Mouse (Mus musculus): ENCODE measurements at regions not wholly inside any gene's neighbourhood (a gene's known extent, or its start where the extent isn't known, plus 50 kb on each side); places are given as distances from the start of the nearest gene placed in this dataset.
"Not testable (repeated sequence)": the region's sequence is repeated elsewhere in the genome, so short reads cannot be mapped to it uniquely, and the experiment has no call there.

DNA sequence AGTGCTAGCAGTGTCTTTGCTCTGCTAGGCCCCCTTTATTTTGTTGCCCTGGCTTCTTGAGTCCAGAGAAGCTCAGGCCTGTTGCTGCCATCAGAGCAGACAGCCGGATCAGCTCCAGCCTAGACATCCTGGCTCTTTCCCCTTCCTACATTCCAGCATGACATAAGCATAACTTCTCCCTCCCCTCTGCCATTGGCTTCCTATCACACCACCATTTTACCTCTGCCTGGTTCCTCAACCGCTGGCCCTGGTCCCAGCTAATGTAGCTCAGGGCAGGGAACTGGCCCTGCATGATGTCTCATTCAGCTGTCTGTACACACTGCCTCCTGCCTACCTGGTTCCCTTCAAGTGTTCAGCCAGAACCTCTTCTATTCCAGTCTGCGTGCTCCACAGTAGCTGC, 146.5 kb downstream of the Tmem121 start:
- no peak for DNase-seq (ENCODE audit: low spot score)

DNA sequence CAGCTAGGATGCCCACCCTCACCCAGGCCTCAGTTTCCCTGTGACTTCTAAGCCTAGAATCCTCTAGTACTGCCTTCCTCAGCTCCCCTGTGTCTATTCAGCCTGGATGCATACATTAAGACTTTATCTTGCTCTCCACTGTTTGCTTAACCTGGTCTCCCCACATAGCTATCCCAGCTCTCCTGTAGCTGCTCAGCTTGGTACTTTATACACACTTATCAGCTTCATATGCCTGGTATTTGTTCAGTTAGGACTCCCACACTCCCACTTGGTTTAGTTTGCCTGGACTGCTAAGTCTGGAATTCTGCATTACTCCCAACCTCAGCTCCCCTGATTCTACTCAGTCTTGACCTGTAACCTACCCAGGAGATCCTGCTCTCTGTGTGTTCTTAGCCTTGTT, 147.7 kb downstream of the Tmem121 start:
- DNase-seq (ENCODE audit: low spot score), result no peak

DNA sequence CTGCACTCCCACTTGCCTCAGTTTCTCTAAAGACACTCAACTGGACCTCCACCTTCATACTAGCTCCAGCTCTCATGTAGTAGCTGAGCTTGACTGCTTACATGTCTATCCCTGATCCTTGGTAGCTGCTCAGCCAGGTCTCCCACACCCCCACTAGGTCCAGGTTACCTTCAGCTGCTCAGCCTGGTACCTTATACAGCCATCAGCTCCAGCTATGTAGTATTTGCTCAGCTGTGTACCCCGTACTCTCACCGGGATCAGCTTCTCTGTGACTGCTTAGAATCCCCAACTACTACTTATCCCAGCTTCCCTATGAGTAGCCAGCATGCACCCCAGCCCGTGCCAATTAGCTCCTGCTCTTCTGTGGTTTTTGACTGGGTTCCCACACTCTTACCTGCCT, 148.1 kb downstream of the Tmem121 start:
- not testable (repeated sequence) for DNase-seq (ENCODE audit: low spot score)

DNA sequence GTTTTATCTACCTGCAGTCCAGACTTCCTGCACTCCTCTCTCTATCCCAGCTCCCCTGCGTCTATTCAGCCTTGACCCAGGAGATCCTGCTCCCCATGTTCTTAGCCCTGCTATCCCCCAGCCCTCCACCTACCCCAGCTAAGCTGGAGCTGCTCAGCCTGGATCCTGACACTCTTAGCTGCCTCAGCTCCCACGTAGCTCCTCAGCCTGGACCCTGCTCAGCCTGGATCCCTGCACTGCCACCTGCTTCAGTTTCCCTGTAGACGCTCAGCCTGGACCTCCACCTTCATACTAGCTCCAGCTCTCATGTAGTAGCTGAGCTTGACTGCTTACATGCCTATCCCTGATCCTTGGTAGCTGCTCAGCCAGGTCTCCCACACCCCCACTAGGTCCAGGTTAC, 151.5 kb downstream of the Tmem121 start:
- no peak for DNase-seq (ENCODE audit: low spot score)

GRCm38 (mm10) chr12:113338891-113339290, 150.4 kb upstream of the Adam6b start:
- no peak for DNase-seq (ENCODE audit: low spot score)

DNA sequence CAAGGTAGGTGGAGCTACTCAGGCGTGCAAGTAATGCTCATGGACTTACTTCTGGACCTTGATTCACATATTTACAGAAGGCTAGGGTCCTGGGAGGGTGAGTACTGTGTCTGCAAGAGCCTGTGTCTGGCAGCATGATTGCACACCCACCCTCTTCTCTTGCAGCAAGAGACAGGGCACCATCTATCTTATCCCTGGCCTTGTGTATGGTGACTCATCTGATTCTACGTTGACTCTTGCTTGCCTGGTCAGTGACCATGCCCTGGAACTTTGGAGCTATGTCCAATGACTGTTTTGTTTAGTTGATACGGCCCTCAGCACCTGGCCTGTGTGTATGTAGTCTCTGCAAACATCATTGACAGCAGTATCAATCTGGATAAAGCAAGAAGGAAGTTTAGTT, 148.3 kb upstream of the Adam6b start:
- DNase-seq (ENCODE audit: low spot score), result no peak

- no peak for DNase-seq (ENCODE audit: low spot score)
Measured at GRCm38 (mm10) chr12:113355132-113355531, 134.2 kb upstream of the Adam6b start.

DNA sequence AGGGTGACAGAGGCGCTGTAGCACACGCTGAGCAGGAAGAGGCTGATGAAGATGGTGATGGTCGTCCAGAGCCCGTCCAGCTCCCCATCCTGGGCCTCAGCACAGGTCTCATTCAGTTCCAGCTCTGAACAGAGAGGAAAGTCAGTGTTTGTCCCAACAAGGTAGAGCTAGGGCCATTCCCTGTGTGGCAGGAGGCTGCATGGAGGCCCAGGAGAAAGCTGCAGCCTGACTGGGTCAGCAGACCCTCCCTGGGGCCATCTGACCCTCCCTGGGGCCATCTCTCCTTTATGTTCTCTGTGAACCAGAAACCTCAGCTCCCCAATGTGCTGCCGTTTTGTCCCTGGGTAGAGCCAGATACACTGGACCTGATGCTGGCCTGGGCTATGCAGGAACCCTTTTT, 131.2 kb upstream of the Adam6b start:
- no peak for DNase-seq (ENCODE audit: low spot score)

- DNase-seq (ENCODE audit: low spot score), result no peak
Measured at GRCm38 (mm10) chr12:113360032-113360431, 129.3 kb upstream of the Adam6b start.

DNA sequence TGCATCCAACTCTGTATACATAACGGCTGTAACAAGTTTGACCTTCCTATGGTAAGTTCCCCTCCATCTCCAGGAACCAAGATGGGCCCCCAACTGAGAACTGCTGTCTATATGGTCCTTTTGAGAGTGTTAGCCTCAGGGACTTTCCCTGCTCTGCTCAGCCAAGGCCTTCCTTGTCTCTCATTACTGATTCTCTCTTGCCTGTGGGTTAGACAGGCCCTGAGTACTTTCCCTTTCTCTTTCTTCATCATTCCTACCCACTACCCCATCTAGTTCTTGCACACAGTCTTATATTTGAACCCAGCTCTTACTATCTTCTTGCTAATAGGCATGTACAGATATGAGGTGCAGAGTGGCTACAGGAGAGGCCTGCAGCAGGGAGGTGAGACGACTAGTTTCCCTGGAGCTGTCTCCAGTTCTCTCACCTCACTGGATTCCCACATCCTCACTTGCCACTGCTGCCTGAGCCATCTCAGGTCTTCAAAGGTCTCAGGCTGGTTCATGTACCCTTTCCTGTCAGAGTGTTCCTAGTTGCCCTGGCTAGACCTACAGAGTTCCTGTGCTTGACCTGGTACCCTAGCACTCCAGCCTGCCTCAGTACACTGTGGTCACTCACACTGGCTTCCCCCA, 126.8 kb upstream of the Adam6b start:
- no peak for DNase-seq (ENCODE audit: low spot score)

GRCm38 (mm10) chr12:113364023-113364422, 125.3 kb upstream of the Adam6b start:
- DNase-seq (ENCODE audit: low spot score), result no peak

- no peak for DNase-seq (ENCODE audit: low spot score)
Measured at GRCm38 (mm10) chr12:113364437-113364836, 124.9 kb upstream of the Adam6b start.

- DNase-seq (ENCODE audit: low spot score), result no peak
Measured at GRCm38 (mm10) chr12:113365783-113366182, 123.5 kb upstream of the Adam6b start.

GRCm38 (mm10) chr12:113366394-113366793, 122.9 kb upstream of the Adam6b start:
- DNase-seq (ENCODE audit: low spot score), result no peak

- DNase-seq (ENCODE audit: low spot score), result no peak
Measured at GRCm38 (mm10) chr12:113401578-113402113, 87.7 kb upstream of the Adam6b start.

DNA sequence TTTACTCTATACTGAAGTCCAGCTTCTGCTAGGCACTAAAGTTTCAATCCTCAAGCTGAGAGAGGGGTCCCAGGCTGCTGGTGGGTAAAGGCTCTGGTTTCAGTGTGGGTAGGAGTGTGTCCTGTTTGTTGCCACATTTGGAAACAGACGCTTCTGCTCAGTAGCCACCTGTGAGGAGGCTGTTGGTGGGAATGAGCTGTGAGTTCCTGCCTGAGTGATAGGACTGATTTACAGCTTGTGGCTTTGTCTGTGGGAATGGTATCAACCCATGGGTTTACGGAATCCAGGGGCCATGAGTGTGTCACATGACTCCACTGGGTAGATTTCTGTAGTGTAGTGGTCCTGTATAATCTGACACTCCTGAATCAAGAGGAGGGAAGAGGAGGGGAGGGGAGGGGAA, 86.5 kb upstream of the Adam6b start:
- DNase-seq (ENCODE audit: low spot score), result no peak

DNA sequence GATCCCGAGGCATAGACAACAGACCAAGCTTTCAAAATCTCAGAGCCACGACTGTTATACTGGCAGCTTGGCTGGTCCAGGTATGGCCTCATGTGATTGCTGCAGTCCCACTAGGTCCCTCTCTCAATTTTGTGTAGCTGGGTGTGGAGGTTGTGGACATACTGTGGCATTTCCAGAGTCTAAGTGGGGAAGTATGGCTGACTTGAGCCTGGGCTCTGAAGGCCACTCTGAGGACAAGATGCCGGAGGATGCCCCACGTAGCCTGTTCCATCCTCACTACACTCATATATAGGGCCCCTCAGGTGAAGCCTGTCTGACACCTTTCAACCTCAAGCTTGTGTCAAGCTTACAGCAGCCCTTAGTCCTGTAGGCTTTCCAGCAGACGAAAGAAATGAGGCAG, 78.2 kb upstream of the Adam6b start:
- no peak for DNase-seq (ENCODE audit: low spot score)

GRCm38 (mm10) chr12:113413996-113414395, 75.3 kb upstream of the Adam6b start:
- no peak for DNase-seq (ENCODE audit: low spot score)

GRCm38 (mm10) chr12:113417521-113417920, 71.8 kb upstream of the Adam6b start:
- DNase-seq (ENCODE audit: low spot score), result no peak

DNA sequence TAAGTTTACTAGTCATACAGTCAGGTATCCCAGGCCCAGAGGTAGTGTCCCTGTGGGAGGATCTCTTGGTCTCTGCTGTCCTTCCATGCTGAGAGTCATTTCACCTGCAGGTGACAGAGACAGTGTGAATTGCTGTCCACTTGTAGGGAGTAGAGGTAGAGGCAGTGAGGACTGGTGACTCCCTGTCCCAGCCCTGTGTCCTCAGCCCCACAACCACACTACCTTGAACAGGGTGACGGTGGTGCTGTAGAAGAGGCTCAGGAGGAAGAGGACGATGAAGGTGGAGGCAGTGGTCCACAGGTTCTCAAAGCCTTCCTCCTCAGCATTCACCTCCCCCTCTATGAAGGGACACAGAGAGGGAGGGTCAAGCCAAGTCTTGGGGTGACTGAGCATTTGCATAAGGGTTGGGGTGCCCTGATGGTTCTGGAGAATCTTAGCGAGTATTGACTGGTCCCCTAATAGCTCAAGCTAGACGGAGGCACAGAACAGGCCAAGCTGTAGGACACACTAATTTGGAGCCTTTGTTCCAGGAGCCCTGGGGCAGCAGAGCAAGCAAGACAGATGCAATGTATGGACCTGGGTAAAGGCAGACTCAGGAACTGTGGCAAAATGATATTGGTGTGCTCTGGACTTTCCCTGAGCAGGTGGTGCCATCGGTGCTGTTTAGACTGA, 70.4 kb upstream of the Adam6b start:
- DNase-seq (ENCODE audit: low spot score), result no peak

- no peak for DNase-seq (ENCODE audit: low spot score)
Measured at GRCm38 (mm10) chr12:113420721-113421305, 68.5 kb upstream of the Adam6b start.

GRCm38 (mm10) chr12:113421716-113422595, 67.4 kb upstream of the Adam6b start:
- no peak for DNase-seq (ENCODE audit: low spot score)

Data from gastrocnemius, adult 18-20 months (tissue).